Mouse (Mus musculus) liver, postnatal 0 days (tissue): ENCODE measurements around the gene Smyd3. TPM values are rescaled to one million over a fixed set of nuclear protein-coding genes. Genes with fewer than 3 reads are reported as not detected.

Experiments used
- ATAC-seq: fragments of 200-750 bp; cut with Nextera tagmentation; 2 replicates; pipeline ENCODE4 v1.8.0; 2017; ENCODE audit warnings: mild to moderate bottlenecking, moderate library complexity
- DNase-seq: peaks from one replicate; pipeline ENCODE4 v3.0.0-alpha.2; 2016
- H3K27ac ChIP-seq: fragments of 300-500 bp; sonication (generic); 2 replicates; pipeline ENCODE4 v1.5.1; 2014; ENCODE audit warnings: antibody characterized with exemption, moderate library complexity, mild to moderate bottlenecking, low read depth
- H3K27me3 ChIP-seq: fragments of 300-500 bp; sonication (generic); 2 replicates; pipeline ENCODE4 v1.6.1; 2014; ENCODE audit warnings: low read length, control low read depth, mixed read lengths; ENCODE audit not compliant: insufficient read depth
- H3K36me3 ChIP-seq: fragments of 300-500 bp; sonication (generic); replicated peaks from 2 replicates; pipeline ENCODE4 v1.6.1; 2014; ENCODE audit warnings: mild to moderate bottlenecking, control low read depth, low read length, moderate library complexity, mixed read lengths; ENCODE audit not compliant: insufficient read depth
- H3K4me1 ChIP-seq: fragments of 300-500 bp; sonication (generic); 2 replicates; pipeline ENCODE4 v1.6.1; 2014; ENCODE audit warnings: antibody characterized with exemption, mild to moderate bottlenecking, control low read depth; ENCODE audit not compliant: insufficient read depth
- H3K4me2 ChIP-seq: fragments of 300-500 bp; sonication (generic); 2 replicates; pipeline ENCODE4 v1.6.1; 2014; ENCODE audit warnings: low read depth, mild to moderate bottlenecking, low read length, moderate library complexity, mixed read lengths
- H3K4me3 ChIP-seq: fragments of 300-500 bp; sonication (generic); 2 replicates; pipeline ENCODE4 v1.5.1; 2014; ENCODE audit warnings: low read depth, low read length
- H3K9ac ChIP-seq: fragments of 300-500 bp; sonication (generic); replicated peaks from 2 replicates; pipeline ENCODE4 v1.6.1; 2014; ENCODE audit warnings: mild to moderate bottlenecking, moderate library complexity
- H3K9me3 ChIP-seq: fragments of 300-500 bp; sonication (generic); 2 replicates; pipeline ENCODE4 v1.6.1; 2016; ENCODE audit warnings: mild to moderate bottlenecking, control low read depth, low read length, mixed read lengths
- CTCF ChIP-seq: sonication (generic); IDR thresholded peaks from 2 replicates; pipeline ENCODE4 v1.5.1; 2016; ENCODE audit warnings: antibody characterized with exemption, low read depth
- EP300 ChIP-seq: IDR thresholded peaks from 2 replicates; pipeline ENCODE4 v1.6.1; 2016; ENCODE audit warnings: antibody characterized with exemption, low read depth, mild to moderate bottlenecking
- WGBS: fragments of 180-500 bp; shearing (Covaris S2); extraction: QIAGEN DNeasy Blood & Tissue Kit; methylation state at CpG from one replicate; pipeline ENCODE4 v1.1.7; 2014; ENCODE audit not compliant: insufficient replicate concordance; 5-methylcytosine and 5-hydroxymethylcytosine counted together
- polyA plus RNA-seq: library from polyadenylated mRNA; unstranded; fragments of >200 nt; fragmentation: Nextera tagmentation; extraction: Ambion mirVana; gene quantifications from 2 replicates; pipeline ENCODE4 v1.2.1, GENCODE M21; 2015

Smyd3 gene
- polyA plus RNA-seq, 1 experiment from 2014 or later, result 5.1 TPM

GRCm38 (mm10) chr1:178912936-178913716, 604.7 kb downstream of the Smyd3 start:
- 37% methylated on average over 6 of the region's 6 CpGs for WGBS
- TF ChIP-seq EP300 (no peak), CTCF (no peak)
- H3K9ac ChIP-seq, result no peak overlapping the region
- no peaks in the 10 kb centered on the region for H3K9me3 ChIP-seq
- H3K4me1 ChIP-seq, result no peaks in the 10 kb centered on the region
- no peak overlapping the region for H3K4me3 ChIP-seq
- ATAC-seq (no peak), DNase-seq (no peak)
- no peaks in the 10 kb centered on the region; the same call in 1 of the 2 replicates for H3K27me3 ChIP-seq
- no peak overlapping the region for H3K27ac ChIP-seq
- no peak overlapping the region for H3K4me2 ChIP-seq
- no peaks in the 10 kb centered on the region for H3K36me3 ChIP-seq

GRCm38 (mm10) chr1:178910951-178911350, 606.9 kb downstream of the Smyd3 start:
- no peaks in the 10 kb centered on the region for H3K4me1 ChIP-seq
- no peak overlapping the region for H3K27ac ChIP-seq
- no peaks in the 10 kb centered on the region; the same call in 1 of the 2 replicates for H3K27me3 ChIP-seq
- H3K36me3 ChIP-seq, result no peaks in the 10 kb centered on the region
- ATAC-seq (no peak), DNase-seq (no peak)
- 48% methylated on average over 14 of the region's 14 CpGs for WGBS
- no peaks in the 10 kb centered on the region for H3K9me3 ChIP-seq
- no peak overlapping the region for H3K9ac ChIP-seq
- no peak overlapping the region for H3K4me3 ChIP-seq
- H3K4me2 ChIP-seq, result no peak overlapping the region
- TF ChIP-seq CTCF (no peak), EP300 (no peak)

Other genes with a start within 250 kb of the Smyd3 start
- gene Tfb2m, start 28.2 kb upstream of the Smyd3 start, polyA plus RNA-seq, result 16.3 and 17.6 TPM in 2 replicates
- gene Cnst, start 28.3 kb upstream of the Smyd3 start, polyA plus RNA-seq, result 5.0 and 5.8 TPM in 2 replicates
- 9.0 and 9.9 TPM in 2 replicates for gene Sccpdh, start 150.2 kb upstream of the Smyd3 start, polyA plus RNA-seq
- not detected in 2 replicates for gene Kif28, start 227.2 kb upstream of the Smyd3 start, polyA plus RNA-seq